Mouse (Mus musculus) intestine, embryonic 16.5 days (tissue): ENCODE data around the gene A830005F24Rik. TPM values are rescaled to one million over a fixed set of nuclear protein-coding genes. Genes with fewer than 3 reads are reported as not detected.

Experiments
- ATAC-seq: fragments of 200-750 bp; cut with Nextera tagmentation; 2 replicates; pipeline ENCODE4 v1.8.0; 2017; ENCODE audit warnings: moderate TSS enrichment, moderate library complexity
- H3K27ac ChIP-seq: fragments of 300-500 bp; sonication (generic); 2 replicates; pipeline ENCODE4 v1.5.1; 2014; ENCODE audit warnings: mild to moderate bottlenecking, low read length
- H3K27me3 ChIP-seq: fragments of 300-500 bp; sonication (generic); replicated peaks from 2 replicates; pipeline ENCODE4 v1.6.1; 2014; ENCODE audit warnings: low read length, control low read depth, mixed read lengths; ENCODE audit not compliant: control insufficient read depth, insufficient read depth
- H3K36me3 ChIP-seq: fragments of 300-500 bp; sonication (generic); 2 replicates; pipeline ENCODE4 v1.6.1; 2014; ENCODE audit warnings: low read length, control low read depth; ENCODE audit not compliant: control insufficient read depth, insufficient read depth
- H3K4me1 ChIP-seq: fragments of 300-500 bp; sonication (generic); 2 replicates; pipeline ENCODE4 v1.6.1; 2014; ENCODE audit warnings: low read length, control low read depth, mixed read lengths; ENCODE audit not compliant: control insufficient read depth, insufficient read depth
- H3K4me2 ChIP-seq: fragments of 300-500 bp; sonication (generic); 2 replicates; pipeline ENCODE4 v1.6.1; 2014; ENCODE audit warnings: low read depth, low read length, control low read depth
- H3K4me3 ChIP-seq: fragments of 300-500 bp; sonication (generic); 2 replicates; pipeline ENCODE4 v1.5.1; 2014; ENCODE audit warnings: mild to moderate bottlenecking, low read length
- H3K9ac ChIP-seq: fragments of 300-500 bp; sonication (generic); 2 replicates; pipeline ENCODE4 v1.6.1; 2014; ENCODE audit warnings: low read depth, low read length
- H3K9me3 ChIP-seq: fragments of 300-500 bp; sonication (generic); 2 replicates; pipeline ENCODE4 v1.6.1; 2016; ENCODE audit warnings: low read length, control low read depth; ENCODE audit not compliant: control insufficient read depth
- WGBS: fragments of 180-500 bp; shearing (Covaris S2); extraction: QIAGEN DNeasy Blood & Tissue Kit; methylation state at CpG from one replicate; pipeline ENCODE4 v1.1.7; 2014; 5-methylcytosine and 5-hydroxymethylcytosine counted together
- microRNA counts: library from miRNA; unstranded; fragments of <30 nt; microRNA quantifications from one replicate; lab custom pipeline; 2016
- microRNA-seq: library from miRNA; unstranded; fragments of <30 nt; microRNA quantifications from one replicate; pipeline ENCODE4, GENCODE M21; 2016
- polyA plus RNA-seq: library from polyadenylated mRNA; unstranded; fragments of >200 nt; fragmentation: Nextera tagmentation; extraction: Ambion mirVana; gene quantifications from 2 replicates; pipeline ENCODE4 v1.2.1, GENCODE M21; 2015

A830005F24Rik gene
- polyA plus RNA-seq, 1 experiment from 2014 or later = 0.57 TPM

DNA sequence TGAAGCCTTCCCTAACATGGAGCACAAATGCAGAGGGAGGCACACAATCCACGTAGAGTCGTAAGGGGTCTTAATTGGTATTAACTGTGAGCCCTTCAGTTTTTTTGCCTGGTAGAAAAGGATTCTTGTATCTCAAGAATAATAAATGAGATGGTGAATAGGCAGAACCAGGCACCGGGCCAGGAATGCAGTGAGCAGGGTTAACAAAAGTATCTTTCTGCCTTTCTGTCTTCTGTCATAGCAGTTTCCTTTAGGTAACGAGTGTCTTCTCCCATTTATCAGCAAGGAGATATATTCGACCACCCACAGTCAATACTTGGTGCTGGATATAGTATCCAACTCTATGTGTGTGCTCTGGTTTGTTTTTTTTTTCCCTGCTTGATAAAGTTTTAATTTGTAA, 40.1 kb downstream of the A830005F24Rik start:
- Histone ChIP-seq H3K4me2 (no peak overlapping the region), H3K27ac (peak overlapping the region; percentile 96; the same call in 1 of the 2 replicates), H3K27me3 (no peaks in the 10 kb centered on the region), H3K4me3 (no peak overlapping the region), H3K9ac (no peak overlapping the region), H3K9me3 (no peaks in the 10 kb centered on the region), H3K4me1 (peaks cover 10% of the 10 kb centered on the region), H3K36me3 (no peaks in the 10 kb centered on the region)
- no peak for ATAC-seq
- 41% methylated on average over 5 of the region's 5 CpGs for WGBS

GRCm38 (mm10) chr13:48554552-48554951, 41.2 kb downstream of the A830005F24Rik start:
- peaks cover 10% of the 10 kb centered on the region for H3K4me1 ChIP-seq
- no peaks in the 10 kb centered on the region for H3K36me3 ChIP-seq
- ATAC-seq = no peak
- H3K4me2 ChIP-seq = no peak overlapping the region
- no peak overlapping the region for H3K4me3 ChIP-seq
- no peak overlapping the region for H3K27ac ChIP-seq
- 100% methylated on average over 1 of the region's 1 CpGs for WGBS
- no peaks in the 10 kb centered on the region for H3K9me3 ChIP-seq
- no peak overlapping the region for H3K9ac ChIP-seq
- no peaks in the 10 kb centered on the region for H3K27me3 ChIP-seq

GRCm38 (mm10) chr13:48555976-48556375, 42.6 kb downstream of the A830005F24Rik start:
- ATAC-seq = no peak
- peaks cover 10% of the 10 kb centered on the region for H3K4me1 ChIP-seq
- H3K27ac ChIP-seq = no peak overlapping the region
- no peaks in the 10 kb centered on the region for H3K9me3 ChIP-seq
- WGBS = 53% methylated on average over 1 of the region's 1 CpGs
- H3K4me2 ChIP-seq = no peak overlapping the region
- no peaks in the 10 kb centered on the region for H3K27me3 ChIP-seq
- H3K36me3 ChIP-seq = no peaks in the 10 kb centered on the region
- H3K4me3 ChIP-seq = no peak overlapping the region
- no peak overlapping the region for H3K9ac ChIP-seq

DNA sequence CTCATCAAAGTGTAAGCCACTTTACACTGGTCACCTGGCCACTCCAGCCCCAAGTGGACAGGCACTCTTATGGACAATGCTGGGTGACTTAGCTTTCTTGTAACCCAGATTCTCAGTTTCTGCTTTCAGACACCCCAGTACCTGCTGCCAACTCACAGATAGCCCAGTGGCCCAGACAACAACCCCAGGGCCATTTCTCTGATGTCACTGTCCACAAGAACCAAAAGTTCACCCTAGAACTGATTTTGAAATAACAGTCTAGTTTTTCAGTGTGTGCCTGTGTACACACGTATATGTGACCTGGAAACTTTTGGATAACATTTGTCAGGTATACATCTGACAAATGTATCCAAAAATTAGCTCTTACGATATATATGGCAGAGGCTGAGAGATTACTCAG, 48.1 kb downstream of the A830005F24Rik start:
- no peak overlapping the region for H3K9ac ChIP-seq
- 93% methylated on average over 2 of the region's 2 CpGs for WGBS
- ATAC-seq = no peak

GRCm38 (mm10) chr13:48562336-48562735, 49.0 kb downstream of the A830005F24Rik start:
- WGBS = 77% methylated on average over 5 of the region's 5 CpGs
- Histone ChIP-seq H3K27ac (no peak overlapping the region), H3K9ac (no peak overlapping the region), H3K4me2 (no peak overlapping the region), H3K9me3 (no peaks in the 10 kb centered on the region), H3K4me1 (peaks cover 9% of the 10 kb centered on the region), H3K36me3 (no peaks in the 10 kb centered on the region), H3K27me3 (no peaks in the 10 kb centered on the region), H3K4me3 (no peak overlapping the region)
- no peak for ATAC-seq

More for the DNA sequence above, 48.1 kb downstream of the A830005F24Rik start:
- H3K27me3 ChIP-seq = no peaks in the 10 kb centered on the region
- H3K36me3 ChIP-seq = no peaks in the 10 kb centered on the region
- H3K4me1 ChIP-seq = peaks cover 8% of the 10 kb centered on the region
- H3K9me3 ChIP-seq = no peaks in the 10 kb centered on the region
- no peak overlapping the region for H3K27ac ChIP-seq
- no peak overlapping the region for H3K4me2 ChIP-seq
- no peak overlapping the region for H3K4me3 ChIP-seq

MicroRNA genes within 50 kb of the gene (microRNA counts, 519-probe panel; counts per million panel counts)
- microRNA mmu-let-7a (lab: Ali Mortazavi, UCI) = 4,247 counts per million, percentile 98 among the panel's probes with 10 or more counts
- 4,432 counts per million, percentile 99 among the panel's probes with 10 or more counts for microRNA mmu-let-7d (lab: Ali Mortazavi, UCI)
- microRNA mmu-let-7f (lab: Ali Mortazavi, UCI) = 3,956 counts per million, percentile 96 among the panel's probes with 10 or more counts

Small RNA genes within 50 kb of the gene (microRNA-seq; reads per million reads assigned to microRNA genes)
- gene Gm24111 (not detected), gene Mirlet7a-1 (236 reads per million, percentile 58 among the genes with 10 or more reads in this experiment), gene Mirlet7d (19,433 reads per million, percentile 96 among the genes with 10 or more reads in this experiment), gene Mirlet7f-1 (not detected)

Other genes starting within 250 kb of the A830005F24Rik start
- gene Zfp169, start 119 bp upstream of the A830005F24Rik start, polyA plus RNA-seq = 2.1 and 3.2 TPM in 2 replicates
- 4.1 and 4.2 TPM in 2 replicates for gene Ptpdc1, start 112.1 kb downstream of the A830005F24Rik start, polyA plus RNA-seq
- gene Barx1, start 149.4 kb downstream of the A830005F24Rik start, polyA plus RNA-seq = 0.10 and 0.18 TPM in 2 replicates